Mouse (Mus musculus): ENCODE results near the gene Nckap5.

GRCm38 (mm10) chr1:126153516-126154234, 676.9 kb downstream of the Nckap5 start:
- TF ChIP-seq CTCF (conservative IDR thresholded peaks at IDR 0.05 in 1 of 2, IDR thresholded peaks at IDR 0.05 in 1 of 2; ENCODE audit: low read depth in 2 of 2, low read length in 2 of 2) = no peak
- no peak for TF ChIP-seq NRF1 (IDR thresholded peaks at IDR 0.05; ENCODE audit: low read depth, low read length)
- no peak for TF ChIP-seq UBTF (IDR thresholded peaks at IDR 0.05; ENCODE audit: low read depth, low read length)
- TF ChIP-seq GABPA (IDR thresholded peaks at IDR 0.05; ENCODE audit: insufficient replicate concordance, low read depth, low read length) = no peak
- TF ChIP-seq ZKSCAN1 (IDR thresholded peaks at IDR 0.05; ENCODE audit: borderline replicate concordance, low read depth, low read length) = no peak
- TF ChIP-seq USF1 (IDR thresholded peaks at IDR 0.05; ENCODE audit: low read depth, low read length) = no peak
- no peak for TF ChIP-seq POLR2A (IDR thresholded peaks at IDR 0.05; ENCODE audit: low read depth, low read length)
- TF ChIP-seq MAX (IDR thresholded peaks at IDR 0.05; ENCODE audit: low read length) = no peak
- TF ChIP-seq KAT2A (IDR thresholded peaks at IDR 0.05; ENCODE audit: insufficient replicate concordance, low read length) = no peak
- no peak for TF ChIP-seq ETS1 (conservative IDR thresholded peaks at IDR 0.05; ENCODE audit: low read depth, low read length)
- TF ChIP-seq ZNF384 (IDR thresholded peaks at IDR 0.05; ENCODE audit: low read depth, low read length) = no peak
- TF ChIP-seq RAD21 (IDR thresholded peaks at IDR 0.05; ENCODE audit: low read depth, low read length) = no peak
